Mouse (Mus musculus) NIH3T3 (cell line): ENCODE measurements at regions not wholly inside any gene's neighbourhood (a gene's known extent, or its start where the extent isn't known, plus 50 kb on each side); places are given as distances from the start of the nearest gene placed in this dataset.

ENCODE experiments used
- DNase-seq: peaks from one replicate; pipeline ENCODE4 v3.0.0-alpha.2; 2012; ENCODE audit warnings: low read depth

- no peak for DNase-seq
These were observed 66.2 kb downstream of the Car2 start for GRCm38 (mm10) chr3:14952169-14952729.

GRCm38 (mm10) chr3:14952951-14953350 lies 66.9 kb downstream of the Car2 start:
- no peak for DNase-seq

- no peak for DNase-seq
These were observed 71.4 kb downstream of the Car2 start for GRCm38 (mm10) chr3:14957481-14957880.

GRCm38 (mm10) chr3:14958277-14958676 lies 72.2 kb downstream of the Car2 start:
- no peak for DNase-seq

GRCm38 (mm10) chr3:14959586-14959985 lies 73.5 kb downstream of the Car2 start:
- DNase-seq, result no peak

GRCm38 (mm10) chr3:14964795-14965194 lies 78.7 kb downstream of the Car2 start:
- no peak for DNase-seq

GRCm38 (mm10) chr3:14965438-14966044 lies 79.5 kb downstream of the Car2 start:
- DNase-seq, result no peak

- no peak for DNase-seq
These were observed 81.2 kb downstream of the Car2 start for GRCm38 (mm10) chr3:14967235-14967634.

- DNase-seq, result no peak
These were observed 82.3 kb downstream of the Car2 start for GRCm38 (mm10) chr3:14968345-14968744.

- DNase-seq, result no peak
These were observed 83.6 kb downstream of the Car2 start for GRCm38 (mm10) chr3:14969698-14970097.

GRCm38 (mm10) chr3:14971647-14972046 lies 85.6 kb downstream of the Car2 start:
- DNase-seq, result no peak

- DNase-seq, result no peak
These were observed 88.7 kb downstream of the Car2 start for GRCm38 (mm10) chr3:14974758-14975157.

GRCm38 (mm10) chr3:14975203-14975602 lies 89.1 kb downstream of the Car2 start:
- DNase-seq, result no peak

- no peak for DNase-seq
These were observed 93.1 kb downstream of the Car2 start for GRCm38 (mm10) chr3:14979116-14979613.

GRCm38 (mm10) chr3:14989635-14990034 lies 103.6 kb downstream of the Car2 start:
- DNase-seq, result no peak

GRCm38 (mm10) chr3:14993936-14994335 lies 107.9 kb downstream of the Car2 start:
- no peak for DNase-seq

- DNase-seq, result no peak
These were observed 111.2 kb downstream of the Car2 start for GRCm38 (mm10) chr3:14997241-14997640.

GRCm38 (mm10) chr3:14998521-14998920 lies 112.4 kb downstream of the Car2 start:
- DNase-seq, result no peak

- no peak for DNase-seq
These were observed 113.3 kb downstream of the Car2 start for GRCm38 (mm10) chr3:14999411-14999810.

GRCm38 (mm10) chr3:14999914-15000313 lies 113.8 kb downstream of the Car2 start:
- DNase-seq, result no peak

GRCm38 (mm10) chr3:15000657-15001056 lies 114.6 kb downstream of the Car2 start:
- DNase-seq, result no peak

- DNase-seq, result no peak
These were observed 121.7 kb downstream of the Car2 start for GRCm38 (mm10) chr3:15007821-15008220.

GRCm38 (mm10) chr3:15008501-15008900 lies 122.4 kb downstream of the Car2 start:
- no peak for DNase-seq

GRCm38 (mm10) chr3:15009747-15010146 lies 123.7 kb downstream of the Car2 start:
- DNase-seq, result no peak
